Mouse (Mus musculus) adrenal gland, postnatal 14 days (tissue): Measurements from ENCODE around the gene Mbtps2. TPM values are rescaled to one million over a fixed set of nuclear protein-coding genes. Genes with fewer than 3 reads are reported as not detected.

Experiments used
- DNase-seq: peaks from one replicate; pipeline ENCODE4 v3.0.0; 2021; ENCODE audit warnings: mixed read lengths
- long read RNA-seq, 2 experiments: library from polyadenylated mRNA; stranded (forward); transcript quantifications; one replicate each; pipeline ENCODE4 v2.0.0; 2021
- total RNA-seq: library from RNA; stranded (reverse); gene quantifications from 2 replicates; pipeline ENCODE4 v1.2.3, GENCODE M21; 2021

Gene Mbtps2
- 22.2 and 23.4 TPM in 2 replicates for total RNA-seq
- long read RNA-seq, experiment 1, full-length matches to known transcripts: 5 of 8 reads
- long read RNA-seq, experiment 1, partial matches to known transcripts: 0 of 8 reads
- long read RNA-seq, experiment 1, other reads (novel, unspliced or antisense): 3 of 8 reads
- long read RNA-seq, experiment 2, partial matches to known transcripts: 0 of 3 reads
- long read RNA-seq, experiment 2, other reads (novel, unspliced or antisense): 3 of 3 reads

GRCm38 (mm10) chrX:157598186-157598996, at the start of gene Mbtps2:
TSS of gene Mbtps2 (minus strand) at chrX:157598715.
- DNase-seq: peak; percentile 83

- no peak for DNase-seq
Measured at GRCm38 (mm10) chrX:157646399-157646798, 47.9 kb upstream of the Mbtps2 start.

DNA sequence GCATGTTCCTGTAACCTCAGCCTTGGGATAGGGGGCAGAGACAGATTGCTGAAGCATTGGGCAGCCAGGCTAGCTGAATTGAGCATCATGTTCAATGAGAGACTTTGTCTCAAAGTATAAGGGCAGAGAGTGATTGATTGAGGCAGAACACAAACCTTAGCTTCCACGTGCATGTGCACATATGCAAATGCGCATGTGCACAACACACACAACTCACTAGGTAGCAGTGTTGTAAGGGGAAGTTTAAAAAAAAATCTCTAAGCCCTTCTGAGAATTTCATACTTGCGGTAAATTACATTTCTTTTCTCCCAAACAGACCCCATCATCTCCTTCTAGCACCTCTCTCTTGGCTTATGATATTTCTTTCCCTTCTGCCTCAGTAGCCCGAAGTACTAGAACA, 46.2 kb upstream of the Mbtps2 start:
- no peak for DNase-seq

GRCm38 (mm10) chrX:157644300-157644699, 45.8 kb upstream of the Mbtps2 start:
- peak; percentile 65 for DNase-seq

DNA sequence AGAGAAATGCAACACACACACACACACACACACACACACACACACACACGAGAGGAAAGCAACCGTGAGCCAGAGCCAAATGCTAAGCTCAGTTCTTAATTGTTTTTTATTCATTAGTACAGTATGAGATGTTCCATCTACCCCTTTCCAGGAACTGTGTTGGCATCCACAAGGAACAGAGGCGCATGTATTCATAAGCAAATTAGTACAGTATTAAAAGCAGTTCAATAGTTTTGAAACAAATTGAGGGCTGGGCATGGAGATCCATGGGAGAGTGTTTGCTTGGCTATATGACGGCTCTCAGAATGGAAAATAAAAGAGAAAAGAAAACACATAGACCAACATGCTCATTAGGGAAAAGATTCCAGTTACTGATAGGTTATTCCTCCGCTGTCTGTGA, 44.3 kb upstream of the Mbtps2 start:
- no peak for DNase-seq

DNA sequence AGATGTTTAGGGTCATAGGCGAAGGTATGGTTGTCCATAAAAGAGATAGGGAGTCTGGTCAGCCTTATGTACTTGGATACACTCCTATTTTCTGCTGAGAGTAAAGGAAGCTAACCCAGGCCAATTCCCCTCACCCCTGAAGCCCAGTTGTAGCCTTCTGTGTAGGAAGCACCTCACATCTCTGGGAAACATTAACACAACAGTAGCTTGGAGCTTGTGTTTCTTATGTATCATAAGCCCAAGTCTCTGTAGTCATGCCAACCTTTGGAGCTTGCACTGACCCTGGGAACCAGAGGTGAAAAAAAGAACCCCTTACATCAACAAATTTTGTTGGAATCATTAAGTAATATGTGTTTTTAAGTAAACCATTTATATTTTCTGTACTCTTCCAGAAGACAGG, 38.7 kb upstream of the Mbtps2 start:
- no peak for DNase-seq

GRCm38 (mm10) chrX:157633676-157634414, 35.3 kb upstream of the Mbtps2 start:
- no peak for DNase-seq

GRCm38 (mm10) chrX:157630341-157630740, 31.8 kb upstream of the Mbtps2 start:
- DNase-seq: no peak

GRCm38 (mm10) chrX:157612894-157613293, 14.4 kb upstream of the Mbtps2 start:
- peak; percentile 6 for DNase-seq

- peak; percentile 41 for DNase-seq
Measured at GRCm38 (mm10) chrX:157601450-157601849, 2.9 kb upstream of the Mbtps2 start.

GRCm38 (mm10) chrX:157597585-157598185, 830 bp downstream of the Mbtps2 start:
- DNase-seq: peak; percentile 10

DNA sequence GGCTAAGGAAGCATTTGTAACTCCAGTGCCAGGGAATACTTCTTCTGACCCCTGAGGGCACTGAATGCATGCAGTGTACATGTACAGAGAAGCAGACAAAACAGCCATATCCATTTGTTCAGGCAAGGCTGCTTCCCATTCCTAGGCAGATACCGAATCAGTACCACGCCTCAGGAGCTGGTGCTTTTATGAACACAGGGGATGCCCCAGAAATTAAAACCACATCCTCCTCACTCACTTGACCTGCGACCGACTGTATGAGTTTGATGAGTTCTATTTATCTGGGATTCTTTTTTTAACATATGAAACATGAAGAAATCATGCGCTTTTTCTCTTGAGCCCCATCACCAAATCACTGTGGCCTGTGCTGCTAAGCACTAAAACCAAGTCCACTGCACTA, 1.7 kb downstream of the Mbtps2 start:
- DNase-seq: no peak

- no peak for DNase-seq
Measured at GRCm38 (mm10) chrX:157595927-157596326, 2.6 kb downstream of the Mbtps2 start.

DNA sequence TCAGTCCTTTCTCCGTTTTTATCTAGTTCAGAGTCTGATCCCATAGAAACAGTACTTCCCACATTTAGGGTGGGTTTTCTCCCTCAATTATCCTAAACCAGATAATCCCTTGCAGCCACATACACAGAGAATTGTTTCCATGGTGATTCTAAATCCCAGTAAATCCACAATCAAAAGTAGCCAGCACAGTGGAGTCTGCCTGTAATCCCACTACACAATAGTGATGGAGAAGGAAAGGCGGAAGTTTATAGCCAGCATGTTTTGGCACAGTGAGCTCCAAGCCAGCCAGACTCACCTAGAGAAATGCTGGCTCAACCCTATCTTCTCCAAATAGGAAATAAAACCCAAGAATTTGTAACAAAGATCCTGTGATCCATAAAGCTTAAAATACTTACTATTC, 3.9 kb downstream of the Mbtps2 start:
- DNase-seq: no peak

DNA sequence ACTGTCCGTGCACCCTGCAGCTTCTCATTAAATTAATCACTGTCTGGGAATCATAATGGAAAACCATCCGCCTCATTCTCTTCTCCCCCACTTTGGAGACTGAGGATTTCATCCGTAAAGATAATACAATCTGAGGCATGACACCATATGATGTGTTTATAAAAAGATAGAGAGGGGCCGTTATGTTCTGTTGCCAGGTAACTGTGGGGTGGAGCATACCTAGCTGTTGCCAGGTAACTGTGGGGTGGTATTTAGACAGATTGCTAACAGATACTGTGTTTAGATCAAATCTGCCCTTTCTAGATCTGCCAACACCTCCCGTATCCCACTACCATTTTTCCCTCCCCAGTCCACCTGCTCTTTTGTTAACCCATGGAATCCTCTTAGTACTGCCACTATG, 11.5 kb downstream of the Mbtps2 start:
- DNase-seq: no peak

- DNase-seq: no peak
Measured at GRCm38 (mm10) chrX:157586397-157586796, 12.1 kb downstream of the Mbtps2 start.

DNA sequence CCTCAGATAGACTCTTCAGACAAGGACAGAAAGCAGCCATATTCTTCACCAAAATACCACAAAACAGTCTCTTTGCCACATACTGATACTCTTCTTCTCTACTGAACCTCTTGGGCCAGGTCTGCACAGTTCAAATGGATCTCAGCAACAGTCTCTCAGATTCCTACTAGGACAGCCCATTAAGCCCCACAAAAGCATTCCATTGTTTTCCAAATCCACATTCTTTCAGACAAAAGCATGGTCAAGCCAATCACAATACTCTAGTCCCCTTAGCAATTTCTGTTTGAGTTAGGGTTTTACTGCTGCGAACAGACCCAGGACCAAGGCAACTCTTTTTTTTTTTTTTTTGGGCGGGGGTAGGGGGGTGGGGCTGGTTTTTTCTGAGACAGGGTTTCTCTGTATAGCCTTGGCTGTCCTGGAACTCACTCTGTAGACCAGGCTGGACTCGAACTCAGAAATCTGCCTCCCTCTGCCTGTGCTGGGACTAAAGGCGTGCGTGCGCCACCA, 19.4 kb downstream of the Mbtps2 start:
- DNase-seq: no peak

GRCm38 (mm10) chrX:157574683-157575082, 23.8 kb downstream of the Mbtps2 start:
- no peak for DNase-seq

DNA sequence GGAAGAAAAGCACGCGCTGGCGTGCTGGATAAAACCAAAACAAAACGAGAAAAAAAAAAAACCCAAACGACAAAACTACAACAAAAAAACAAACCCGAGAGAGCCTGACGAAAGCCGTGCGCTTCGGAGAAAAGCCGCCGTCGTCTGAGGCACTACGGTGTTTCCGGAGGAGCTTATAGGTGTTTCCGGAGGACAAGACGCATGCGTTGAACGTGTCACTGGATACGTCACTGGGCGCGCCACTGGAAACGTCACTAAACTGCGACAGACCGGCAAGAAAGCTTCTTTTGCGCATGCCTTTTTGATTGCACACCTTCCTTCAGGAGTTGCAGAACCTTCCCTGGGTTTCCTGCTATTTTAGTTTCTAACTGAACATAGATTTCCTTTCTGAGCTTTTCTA, 29.7 kb downstream of the Mbtps2 start, which contains the start of gene Yy2:
Yy2 (minus strand) TSS at position 146 of the 400 bp plus-strand sequence.
- DNase-seq: no peak

DNA sequence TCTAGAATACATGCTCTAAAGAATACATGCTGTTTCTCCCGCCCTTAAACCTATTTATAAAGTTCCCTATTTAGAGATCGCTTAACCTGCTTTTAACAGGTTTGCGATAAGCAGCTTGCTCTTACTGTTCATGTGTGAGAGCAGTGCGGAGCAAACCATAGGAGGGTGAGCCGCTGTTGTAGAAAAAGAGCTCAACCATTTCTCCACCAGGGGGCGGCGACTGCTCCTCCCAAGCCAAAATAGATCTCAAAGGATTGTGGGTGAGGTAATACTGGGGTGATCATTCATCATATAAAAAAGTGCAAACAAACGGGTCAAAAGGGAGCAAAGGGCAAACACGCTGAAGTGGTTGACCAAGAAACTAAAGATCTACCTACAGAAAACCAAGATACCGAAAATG, 34.7 kb downstream of the Mbtps2 start:
- DNase-seq: peak; percentile 9

DNA sequence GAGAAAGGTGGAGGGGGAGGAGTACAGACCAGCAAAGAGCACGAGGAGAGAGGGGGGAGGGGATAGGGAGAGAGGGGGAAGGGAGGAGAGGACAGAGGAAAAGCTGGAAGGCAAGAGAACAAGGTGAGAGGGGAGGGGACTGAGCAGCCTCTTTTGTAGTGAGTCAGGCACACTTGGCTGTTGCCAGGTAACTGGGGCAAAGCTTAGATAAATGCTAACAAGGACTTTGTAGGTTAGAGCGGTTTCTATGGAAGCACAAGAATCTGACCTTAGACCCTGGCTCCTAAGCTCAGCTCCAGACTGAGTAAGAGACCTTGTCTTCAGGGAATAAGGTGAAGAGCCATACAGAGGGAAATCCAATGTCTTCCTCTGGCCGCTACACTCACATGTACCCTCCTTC, 51.4 kb downstream of the Mbtps2 start:
- DNase-seq: peak; percentile 3

GRCm38 (mm10) chrX:157506400-157506799, 92.1 kb downstream of the Mbtps2 start:
- no peak for DNase-seq
